Mouse (Mus musculus): Measurements from ENCODE around the gene Micu2.

Gene Micu2

DNA sequence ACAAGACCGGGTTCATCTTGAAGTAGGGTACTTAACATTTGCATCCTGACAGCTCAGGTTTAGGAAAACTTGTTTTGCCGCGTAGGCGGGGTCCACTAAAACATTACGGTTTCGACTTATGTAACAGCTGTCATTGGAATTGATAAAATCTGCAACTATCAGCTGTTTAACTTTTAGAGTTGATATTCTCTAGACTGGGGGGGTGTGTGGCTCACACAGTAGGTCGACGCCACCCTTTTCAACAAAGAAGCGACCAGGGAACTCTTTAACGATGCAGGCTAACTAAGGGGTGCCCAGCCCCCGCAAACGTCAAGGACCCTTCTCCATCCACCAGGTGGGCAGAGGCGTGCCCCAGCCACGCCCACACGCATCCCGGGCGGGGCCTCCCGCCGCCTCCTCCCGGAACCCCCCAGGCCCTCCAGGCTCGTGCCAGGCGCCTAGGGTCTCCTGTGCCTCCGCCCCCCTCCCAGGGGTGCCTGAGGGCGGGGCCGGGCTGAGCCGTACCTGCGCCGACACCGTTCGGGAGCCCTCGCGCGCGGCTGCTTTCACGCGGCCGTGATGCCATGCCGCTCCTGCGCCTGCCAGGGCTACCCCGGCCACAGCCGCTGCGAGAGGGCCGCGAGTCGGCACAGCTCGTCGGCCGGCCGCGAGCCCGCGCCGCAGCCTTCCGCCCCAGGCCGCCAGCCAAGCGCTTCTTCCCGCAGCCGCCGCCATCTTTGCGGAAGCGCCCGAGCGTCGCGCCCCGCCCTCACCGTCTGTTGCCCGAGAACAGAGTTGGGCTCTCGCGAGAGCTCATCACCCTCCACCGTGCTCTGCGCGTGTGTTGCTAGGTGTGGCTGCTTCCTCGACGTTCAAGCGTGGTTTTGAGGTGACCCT lies at the start of gene Micu2:
TSS of gene Micu2 (minus strand) at position 737 of the 876 bp plus-strand sequence.
- DNase-seq (ENCODE audit: low read depth, low spot score) = peak; percentile 67

DNA sequence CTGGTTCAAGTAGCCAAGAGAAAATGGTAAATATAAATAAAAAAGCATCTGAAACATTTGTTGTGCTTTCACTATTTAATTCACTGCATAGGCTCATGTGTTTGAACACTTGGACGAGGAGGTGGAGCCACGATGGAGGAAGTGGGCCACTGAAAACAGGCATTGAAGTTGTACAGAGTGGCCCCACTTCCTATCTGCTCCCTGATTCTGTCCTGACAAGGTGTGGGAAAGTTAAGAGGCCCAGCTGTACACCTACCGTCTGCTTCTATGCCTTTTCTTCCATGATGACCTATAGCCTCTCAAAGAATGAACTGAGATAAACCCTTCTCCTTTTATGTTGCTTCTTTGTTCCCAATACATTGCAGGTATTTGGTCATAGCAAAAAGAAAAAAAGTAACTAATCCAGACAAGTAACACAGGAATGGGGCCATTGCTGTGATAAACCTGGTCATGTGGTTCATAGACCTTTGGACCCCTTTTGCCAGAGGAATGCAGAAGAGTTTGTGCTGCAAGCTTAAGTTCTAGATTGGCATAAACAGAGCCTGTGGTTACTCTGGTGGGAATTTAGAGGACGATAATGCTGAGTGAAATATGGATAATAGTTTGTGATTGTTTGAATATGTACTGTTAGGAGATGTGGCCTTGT lies 47.7 kb upstream of the Micu2 start:
- no peak for DNase-seq (ENCODE audit: low read depth, low spot score)

DNA sequence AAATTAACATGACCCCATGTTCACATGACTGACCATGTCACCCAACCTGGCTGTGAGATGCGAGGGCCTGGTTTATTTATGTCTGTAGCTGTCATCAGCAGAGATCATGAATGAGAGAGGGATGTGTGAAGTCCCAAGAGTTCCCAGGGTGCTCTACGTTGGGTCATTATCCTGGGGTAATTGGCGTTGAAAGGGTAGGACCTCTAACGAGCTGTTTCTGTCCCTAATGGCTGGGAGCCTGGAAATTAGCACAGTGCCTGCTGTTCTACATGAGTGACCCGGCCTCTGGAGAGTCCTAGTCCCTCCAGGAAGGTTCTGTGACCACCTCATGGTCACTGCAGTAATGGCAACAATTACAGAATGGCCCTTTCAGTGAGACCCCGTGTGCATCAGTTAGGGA lies 37.1 kb upstream of the Micu2 start:
- no peak for DNase-seq (ENCODE audit: low read depth, low spot score)

DNA sequence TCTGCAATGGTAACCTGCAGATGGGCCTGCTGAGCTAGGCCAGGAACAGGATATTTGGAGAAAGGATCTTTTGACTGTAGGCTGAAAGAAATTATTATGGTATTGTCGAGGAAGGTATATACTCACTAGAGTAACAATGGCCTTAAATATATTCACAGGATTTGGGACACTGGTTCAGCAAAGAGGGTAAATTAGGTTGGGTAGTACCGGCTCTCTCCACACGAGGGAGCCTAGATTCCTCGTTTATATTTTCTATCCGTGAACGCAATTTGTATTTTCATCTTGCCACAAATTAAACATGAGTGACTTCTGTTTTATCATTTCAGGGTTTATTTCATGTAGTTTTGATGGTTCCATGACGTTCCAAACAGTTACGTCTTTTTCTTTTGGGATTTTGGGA lies 35.5 kb upstream of the Micu2 start:
- DNase-seq (ENCODE audit: low read depth, low spot score) = no peak

DNA sequence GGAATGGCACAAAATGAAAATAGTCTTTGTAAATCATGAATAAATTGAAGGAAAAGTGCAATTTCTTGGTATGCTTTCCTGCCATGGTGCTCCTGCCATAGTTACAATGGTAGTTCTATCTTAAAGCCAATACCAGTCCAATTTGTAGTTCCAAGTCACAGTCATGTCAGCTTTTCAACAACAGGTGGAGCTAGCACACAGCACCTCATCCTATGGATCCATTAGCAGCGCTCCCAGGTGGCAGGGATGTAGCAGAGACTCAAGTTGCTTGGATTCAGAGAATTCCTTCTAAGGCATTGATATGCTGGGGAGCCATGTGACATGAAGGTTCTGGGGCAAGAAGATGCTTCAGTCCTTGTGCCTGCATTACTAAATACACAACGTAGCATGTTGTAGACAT lies 19.8 kb upstream of the Micu2 start:
- DNase-seq (ENCODE audit: low read depth, low spot score) = peak; percentile 33

DNA sequence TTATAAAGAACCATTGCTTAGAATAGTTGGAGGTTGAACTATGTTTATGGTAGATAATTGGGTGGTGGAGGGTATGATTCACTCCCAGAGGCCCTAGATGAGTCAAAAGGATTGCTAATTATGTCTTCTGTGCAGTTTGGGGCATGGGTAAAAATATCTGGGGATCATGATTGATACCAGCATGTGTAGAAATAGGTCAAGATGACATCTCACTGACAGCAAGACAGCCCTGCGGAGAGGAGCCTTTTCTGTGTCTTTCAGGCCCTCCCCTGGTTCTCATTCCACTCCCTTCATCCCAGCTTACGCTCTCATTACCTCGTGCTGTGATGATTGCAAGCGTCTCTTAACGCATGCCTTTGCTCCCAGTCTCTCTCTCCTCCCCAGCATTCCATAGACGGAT lies 4.8 kb upstream of the Micu2 start:
- DNase-seq (ENCODE audit: low read depth, low spot score) = no peak

DNA sequence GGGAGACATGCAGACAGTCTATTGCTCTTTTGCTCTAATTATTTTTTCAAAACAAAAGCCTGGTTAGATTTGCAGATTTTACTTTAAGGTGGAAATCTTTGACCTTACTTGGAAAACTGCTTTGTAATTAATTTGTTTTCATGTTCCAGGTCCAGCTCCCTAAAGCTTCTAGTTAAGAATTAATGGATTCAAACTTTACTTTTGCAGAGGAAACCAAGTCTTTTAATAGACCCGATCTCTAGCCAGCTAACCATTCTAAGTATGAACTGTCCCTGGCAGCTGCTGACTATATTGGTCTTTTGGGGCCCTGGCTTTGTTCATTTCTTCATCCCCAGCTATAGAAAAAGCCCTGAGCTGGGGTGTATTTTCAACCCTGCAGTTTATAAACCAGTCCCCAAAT lies 3.1 kb upstream of the Micu2 start:
- DNase-seq (ENCODE audit: low read depth, low spot score) = no peak

DNA sequence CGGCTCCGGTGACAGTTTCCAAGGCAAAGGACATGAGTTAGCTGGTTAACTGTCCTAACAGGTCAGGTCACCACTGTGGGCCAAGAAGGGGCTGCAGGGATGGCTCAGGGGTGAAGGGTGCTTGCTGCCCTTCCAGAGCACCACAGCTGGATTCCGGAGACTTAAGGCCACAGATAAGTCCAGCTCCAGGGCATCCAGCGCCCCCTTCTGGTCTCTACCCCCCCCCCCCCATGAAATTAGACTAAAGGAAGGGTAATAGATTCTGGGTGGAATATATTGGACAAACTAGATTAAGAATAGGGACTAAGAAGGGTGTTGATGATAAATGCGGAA lies 306 bp upstream of the Micu2 start:
- no peak for DNase-seq (ENCODE audit: low read depth, low spot score)

DNA sequence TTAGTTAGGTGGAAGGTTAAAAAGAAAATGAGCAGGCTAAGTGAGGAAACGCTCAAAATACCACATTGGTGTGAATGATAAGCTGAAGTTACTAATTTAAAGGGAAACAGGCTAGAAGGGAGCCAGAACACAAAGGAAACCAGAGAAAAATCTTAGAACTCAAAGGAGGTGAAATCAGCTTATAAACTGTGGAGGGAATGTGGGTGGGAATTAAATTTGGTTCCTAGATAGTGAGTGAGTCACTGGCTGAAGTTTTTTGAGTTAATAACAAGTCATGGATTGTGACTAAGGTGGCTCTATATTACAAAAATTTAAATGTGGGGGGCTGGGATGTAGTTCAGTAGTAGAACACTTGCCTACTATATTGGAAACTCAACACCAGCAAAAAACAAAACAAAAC lies 1.6 kb downstream of the Micu2 start:
- no peak for DNase-seq (ENCODE audit: low read depth, low spot score)

DNA sequence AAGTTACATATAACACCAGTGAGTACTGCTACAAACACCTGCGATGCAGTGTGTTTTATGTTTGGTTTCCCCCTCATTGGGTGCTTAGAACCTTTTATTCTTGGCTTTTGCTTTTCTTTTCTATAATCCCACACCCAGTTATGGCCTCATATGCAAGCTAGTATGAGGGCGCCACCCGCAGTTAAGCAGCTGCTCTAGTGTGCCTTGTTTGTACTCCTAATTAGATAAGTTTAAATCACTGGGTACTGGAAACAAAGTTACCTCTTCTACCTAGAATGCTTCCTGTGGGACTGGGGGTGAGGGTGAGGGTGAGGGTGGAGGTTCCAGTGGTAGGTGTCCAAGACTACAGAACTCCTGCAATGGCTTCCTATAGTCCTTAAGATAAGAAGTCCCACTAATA lies 2.9 kb downstream of the Micu2 start:
- DNase-seq (ENCODE audit: low read depth, low spot score) = no peak

DNA sequence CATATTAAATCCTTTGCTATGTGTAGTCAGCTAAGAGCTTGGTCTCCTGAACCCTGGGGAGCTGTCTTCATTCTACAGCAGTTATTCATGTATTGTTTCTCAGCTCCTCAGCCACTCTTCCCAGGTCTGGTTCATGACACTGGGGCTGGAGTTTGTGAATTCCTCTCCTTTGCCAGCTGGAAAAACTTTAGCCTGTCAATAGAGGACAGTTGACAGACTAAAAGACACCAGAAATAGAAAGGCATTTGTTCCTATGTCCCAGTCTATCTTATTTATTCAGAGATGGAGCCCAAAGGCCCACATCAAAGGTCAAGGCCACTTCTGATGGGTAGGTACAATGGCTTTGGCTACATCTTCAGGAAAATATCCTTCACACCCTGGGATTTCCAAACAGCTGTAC lies 7.3 kb downstream of the Micu2 start:
- DNase-seq (ENCODE audit: low read depth, low spot score) = no peak

DNA sequence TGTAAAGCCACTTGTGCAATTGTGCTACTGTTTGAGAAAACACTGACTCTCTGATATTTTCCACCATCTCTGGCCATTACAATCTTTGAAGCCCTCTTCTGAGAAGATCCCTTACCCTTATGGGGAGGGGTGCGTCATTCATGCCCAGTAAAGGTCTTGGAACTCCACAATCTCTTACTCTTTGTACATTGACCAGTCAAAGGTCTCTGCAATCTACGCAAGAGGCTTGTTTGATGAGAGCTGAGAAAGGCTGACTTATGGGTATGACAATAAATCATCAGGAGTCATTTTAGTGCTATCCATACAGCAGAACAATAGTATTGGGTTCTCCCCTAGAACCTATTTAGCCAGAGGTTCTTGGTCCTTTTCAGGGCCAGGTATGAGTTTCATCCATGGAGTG lies 9.9 kb downstream of the Micu2 start:
- DNase-seq (ENCODE audit: low read depth, low spot score) = no peak

DNA sequence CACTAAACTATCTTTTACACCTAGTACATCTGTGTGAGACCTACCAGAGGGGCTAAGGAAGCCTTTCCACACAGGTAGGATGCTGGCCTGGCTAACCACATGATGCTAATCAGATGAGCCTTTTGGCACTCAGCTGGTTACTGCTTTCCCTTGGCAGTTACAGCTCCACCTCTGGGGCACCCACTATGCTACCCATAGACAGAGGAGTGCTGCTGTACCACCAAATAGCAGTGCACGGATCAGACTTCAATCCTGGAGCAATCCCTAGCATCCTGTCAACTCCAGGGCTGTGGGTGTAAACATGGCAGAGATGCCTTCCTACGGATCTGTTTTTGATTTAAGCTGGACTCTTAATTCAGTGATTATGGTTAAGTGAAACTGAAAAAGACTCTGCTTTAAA lies 13.3 kb downstream of the Micu2 start:
- no peak for DNase-seq (ENCODE audit: low read depth, low spot score)

DNA sequence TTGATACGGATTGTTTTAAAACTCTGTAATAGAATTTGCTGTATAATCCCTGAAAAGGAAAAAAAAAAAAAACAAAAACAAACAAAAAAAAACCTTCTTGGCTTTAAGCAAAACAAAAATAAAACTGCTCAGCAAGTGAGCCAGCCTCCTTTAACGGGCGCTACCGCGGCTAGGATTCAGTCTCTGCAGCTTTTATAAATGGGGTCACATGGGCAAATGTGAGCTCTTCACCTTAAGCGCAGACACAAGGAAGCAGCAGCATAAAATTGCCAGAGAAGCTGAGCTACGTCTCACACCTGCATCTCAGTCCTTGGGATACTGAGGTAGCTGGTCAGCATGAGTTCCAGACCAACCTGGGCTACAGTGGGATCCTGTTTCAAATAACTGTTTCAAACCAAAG lies 16.6 kb downstream of the Micu2 start:
- DNase-seq (ENCODE audit: low read depth, low spot score) = no peak

DNA sequence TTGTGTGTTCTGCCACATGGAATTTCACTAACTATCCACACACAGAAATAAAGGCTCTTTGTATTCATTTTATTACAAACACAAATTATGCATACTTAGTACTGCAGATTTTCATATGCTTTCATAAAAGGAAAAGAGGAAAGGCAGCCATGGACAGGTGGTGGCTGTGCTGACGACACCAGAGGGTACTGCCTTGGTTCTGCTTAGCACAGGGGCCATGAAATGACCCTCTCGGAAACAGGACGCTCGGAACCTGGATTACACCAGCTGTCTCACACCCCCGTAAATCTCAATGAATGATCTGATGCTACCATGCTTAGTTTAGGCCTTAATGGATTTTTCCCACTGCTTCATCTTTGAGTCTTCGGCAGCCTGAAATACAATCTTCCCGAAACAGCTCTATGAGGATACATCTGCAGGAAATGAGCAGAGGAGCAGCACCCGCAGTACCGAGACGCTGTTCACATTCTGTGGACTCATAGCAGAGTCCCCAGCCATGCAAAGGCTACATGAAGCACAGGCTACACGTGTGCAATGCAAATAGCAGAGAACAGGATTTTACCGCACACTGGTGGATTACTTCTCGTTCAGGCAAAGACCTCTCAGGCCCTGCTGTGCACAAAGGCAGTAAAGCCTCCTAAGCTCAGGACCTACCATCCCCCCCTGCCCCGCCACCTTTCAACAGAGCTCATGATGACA lies 17.2 kb downstream of the Micu2 start:
- no peak for DNase-seq (ENCODE audit: low read depth, low spot score)

DNA sequence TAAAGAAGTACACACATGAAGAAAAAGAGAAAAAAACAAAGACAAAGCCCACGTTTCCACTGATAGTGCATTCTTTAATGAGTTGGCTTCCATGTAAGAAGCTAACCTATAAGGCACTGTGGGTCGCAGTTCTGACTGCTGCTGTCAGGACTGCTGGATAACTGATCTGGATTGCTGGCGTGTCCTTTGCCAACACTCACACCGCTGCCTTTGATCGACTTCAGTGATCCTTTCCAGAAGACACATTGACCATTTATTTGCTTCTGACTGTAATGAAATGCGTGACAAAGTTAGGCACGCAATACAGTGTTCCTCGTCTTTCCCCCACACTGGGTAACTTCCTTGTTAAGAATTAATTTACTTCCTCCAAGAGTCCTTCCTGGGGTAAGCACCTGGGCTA lies 18.3 kb downstream of the Micu2 start:
- no peak for DNase-seq (ENCODE audit: low read depth, low spot score)

DNA sequence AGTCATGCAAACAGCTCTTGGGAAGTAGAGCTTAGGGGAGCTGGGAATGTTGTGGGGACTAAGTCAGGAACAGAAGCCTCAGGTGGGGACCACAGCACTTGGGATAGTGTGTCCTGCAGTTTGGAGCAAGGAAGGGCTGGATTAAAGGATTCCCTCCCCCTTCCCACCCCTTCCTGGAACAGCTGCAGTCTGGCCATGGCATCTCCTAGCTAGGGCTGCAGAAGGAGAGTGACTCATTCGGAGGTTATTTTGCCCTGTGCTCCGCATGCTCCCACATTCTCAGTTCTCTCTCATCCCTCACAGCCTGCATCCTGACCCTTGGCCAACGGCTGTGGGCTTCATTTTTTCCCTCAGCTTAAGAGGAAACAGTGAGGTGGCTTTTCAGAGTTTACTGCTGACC lies 18.9 kb downstream of the Micu2 start:
- DNase-seq (ENCODE audit: low read depth, low spot score) = no peak

DNA sequence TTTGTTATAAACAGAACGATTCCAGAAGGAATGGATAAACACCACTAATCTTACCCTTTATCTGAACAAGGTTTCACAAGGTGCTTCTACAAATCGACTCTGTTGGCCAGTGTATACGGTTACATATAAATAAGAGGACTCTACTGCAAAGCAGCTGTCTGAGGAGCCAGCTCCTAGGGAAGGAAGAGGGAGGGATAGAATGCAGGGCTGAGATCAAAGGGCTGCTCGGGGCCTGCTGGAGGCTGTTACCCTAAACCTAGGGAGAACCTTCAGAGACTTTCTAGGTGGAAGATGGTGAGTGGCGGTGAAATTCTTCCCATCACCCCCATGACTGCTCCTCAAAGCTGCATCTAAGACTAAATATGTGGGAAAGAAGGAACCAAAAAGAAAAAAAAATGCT lies 20.9 kb downstream of the Micu2 start:
- DNase-seq (ENCODE audit: low read depth, low spot score) = no peak

DNA sequence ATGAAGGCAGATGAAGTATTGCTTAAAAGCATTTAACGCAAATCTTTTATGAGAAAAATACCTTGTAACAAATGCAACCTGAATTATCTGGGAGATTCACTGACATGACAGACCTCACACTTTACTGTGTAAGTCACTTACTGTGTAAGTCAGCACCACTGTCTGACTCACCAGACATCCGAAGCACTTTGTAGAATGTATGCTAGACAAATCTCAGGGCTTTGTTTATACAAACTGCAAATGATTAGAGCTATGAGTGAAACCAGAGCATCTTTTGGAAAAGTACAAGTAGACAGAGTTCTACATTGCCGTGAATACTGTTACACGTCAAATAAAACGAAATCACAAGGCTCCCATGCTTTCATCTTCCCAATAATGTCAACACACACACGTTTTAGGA lies 23.4 kb downstream of the Micu2 start:
- DNase-seq (ENCODE audit: low read depth, low spot score) = no peak

DNA sequence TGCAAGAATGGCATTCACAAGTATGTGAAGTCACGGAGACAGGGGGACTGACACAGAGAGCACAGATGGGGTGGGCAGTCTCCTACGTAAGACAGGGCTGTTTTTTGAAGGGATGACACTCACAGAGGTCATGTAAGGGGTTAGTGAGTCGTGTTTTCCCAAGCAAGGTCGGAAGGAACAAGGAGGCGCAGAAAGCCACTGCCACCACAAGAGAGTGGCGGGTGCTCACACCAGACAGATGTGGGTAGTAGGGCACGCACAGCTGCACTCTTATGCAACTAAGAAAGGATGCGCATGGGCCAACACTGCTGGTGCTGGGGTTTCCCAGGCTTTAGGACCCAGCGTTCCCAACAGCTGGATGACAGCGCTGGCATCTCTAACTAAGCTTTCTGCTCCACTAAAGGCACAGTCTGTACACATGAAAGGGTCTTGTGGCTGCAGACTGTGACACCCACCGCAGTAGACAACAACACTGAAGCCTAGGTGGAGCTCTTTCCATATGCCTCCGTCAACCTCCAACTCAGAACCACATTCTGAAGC lies 27.0 kb downstream of the Micu2 start:
- no peak for DNase-seq (ENCODE audit: low read depth, low spot score)

DNA sequence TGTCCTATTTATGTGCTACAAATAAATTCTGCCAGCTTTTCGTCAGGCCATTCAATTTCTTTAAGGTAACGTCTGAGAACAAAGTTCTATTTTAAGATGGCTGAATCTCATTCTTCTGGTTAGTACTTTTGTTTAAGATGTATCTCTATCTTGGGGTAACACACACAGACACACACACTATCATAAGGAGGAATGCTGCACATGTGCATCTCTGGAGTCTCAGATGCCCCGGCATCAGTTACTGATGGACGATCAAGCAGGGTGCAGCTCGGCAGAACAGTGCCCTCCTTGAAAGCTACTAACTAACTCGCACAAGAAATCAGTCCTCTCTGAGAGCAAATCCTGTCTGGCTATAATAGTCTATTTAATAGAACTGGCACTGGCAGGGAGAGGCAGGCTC lies 30.2 kb downstream of the Micu2 start:
- DNase-seq (ENCODE audit: low read depth, low spot score) = no peak

DNA sequence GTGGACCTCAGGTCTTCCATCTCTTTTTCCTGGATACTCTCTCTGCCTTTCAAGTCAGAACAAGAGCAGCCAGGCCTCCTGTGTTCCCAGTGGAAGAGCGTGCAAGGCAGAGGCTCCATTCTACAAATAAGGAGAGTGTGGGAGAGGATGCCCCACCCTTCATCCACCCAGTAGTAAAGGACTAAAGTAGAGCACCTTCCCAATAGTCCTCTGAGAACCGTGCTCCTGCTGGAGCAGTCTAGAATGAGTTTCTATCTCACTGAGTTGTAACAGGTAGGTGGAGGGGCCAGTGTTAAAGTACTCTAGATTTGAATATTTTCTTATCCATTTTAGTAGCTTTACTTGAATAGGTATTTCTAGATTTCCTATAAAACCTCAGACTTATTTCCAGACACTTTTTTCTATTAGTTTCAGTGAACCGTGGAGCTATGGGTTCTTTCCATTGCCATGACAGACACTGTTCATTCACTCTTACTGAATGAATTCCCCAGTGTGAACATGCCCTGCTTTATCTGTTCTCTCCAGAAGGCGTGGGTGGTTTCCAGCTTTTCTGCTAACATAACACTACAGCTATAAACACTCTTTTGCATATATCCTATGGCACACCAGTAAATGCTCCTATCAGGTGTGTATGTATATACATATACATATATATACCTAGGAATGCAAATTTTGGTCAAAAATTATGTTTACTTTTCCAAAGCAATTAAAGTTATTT lies 31.8 kb downstream of the Micu2 start:
- DNase-seq (ENCODE audit: low read depth, low spot score) = no peak
